Mouse (Mus musculus) megakaryocyte progenitor cell, adult 5-6 weeks (primary cell): ENCODE data around the gene Krt13. TPM values are rescaled to one million over a fixed set of nuclear protein-coding genes. Genes with fewer than 3 reads are reported as not detected.

Experiments used
- ATAC-seq: replicated peaks from 2 replicates; pipeline ENCODE4 v1.8.0; 2016; ENCODE audit warnings: mild to moderate bottlenecking, moderate TSS enrichment, inconsistent platforms; ENCODE audit not compliant: poor library complexity
- total RNA-seq, 2 experiments: library from RNA; stranded (forward) in 1 of 2; stranded (reverse) in 1 of 2; fragments of 157-497, 149-512 nt in 1 of 2; fragments of 200-1000 nt in 1 of 2; gene quantifications; 2 replicates each; pipeline versions ENCODE4 v1.2.3 to v1.2.4; 2015 to 2017

Gene Krt13
- total RNA-seq, 2 experiments from 2014 or later, result not detected

DNA sequence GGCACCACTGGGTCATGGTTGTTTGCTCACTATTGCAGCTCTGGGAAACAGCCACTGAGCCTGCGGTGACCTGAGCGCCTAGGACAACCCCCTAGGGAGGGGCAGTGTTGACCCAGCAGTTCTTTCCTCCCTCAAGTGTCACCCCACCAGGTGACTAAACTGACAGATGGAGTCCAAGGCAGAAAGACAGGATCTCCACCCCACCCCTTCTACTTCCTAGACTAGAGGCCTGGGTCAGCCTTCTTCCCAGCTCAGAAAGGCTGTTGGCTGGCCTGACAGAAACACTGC is 7.7 kb downstream of the Krt13 start:
- no peak for ATAC-seq

DNA sequence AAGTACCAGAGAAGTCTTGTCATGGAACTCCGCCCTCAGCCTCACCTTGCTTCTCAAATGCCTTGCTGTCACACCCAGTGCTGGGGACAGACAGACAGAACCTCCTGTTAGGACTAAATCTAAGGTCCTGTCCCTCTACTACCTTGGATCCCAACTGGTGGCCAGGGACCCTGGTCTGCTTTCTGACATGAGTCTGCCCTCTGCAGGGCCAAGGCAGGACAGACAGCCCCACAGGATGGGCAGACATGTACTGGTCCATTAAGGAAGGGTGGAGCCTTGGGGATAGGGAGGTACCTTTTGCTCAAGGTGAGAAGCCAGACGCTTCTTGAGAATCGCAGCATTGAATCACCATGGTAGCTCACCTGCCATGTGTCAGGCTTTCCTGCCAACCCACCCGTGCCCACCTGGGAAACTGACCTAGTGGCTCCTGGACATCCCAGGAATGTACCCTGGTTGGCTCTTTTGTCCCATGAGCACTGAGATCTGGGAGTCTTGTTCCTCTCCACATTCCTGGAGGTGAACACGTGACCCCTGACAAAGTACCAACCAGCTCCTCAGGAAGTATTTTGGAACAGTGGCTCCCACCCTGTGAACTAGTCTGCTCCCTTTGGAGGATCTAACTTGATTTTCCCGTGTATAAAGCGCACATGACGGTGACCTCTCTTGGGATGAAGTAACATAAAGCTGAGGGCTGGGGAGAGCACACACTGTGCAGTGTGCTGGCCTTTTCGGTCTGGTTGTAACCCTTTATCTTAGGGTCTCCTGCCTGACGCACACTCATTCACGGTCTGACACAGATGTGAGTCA is 8.2 kb downstream of the Krt13 start:
- ATAC-seq, result no peak

DNA sequence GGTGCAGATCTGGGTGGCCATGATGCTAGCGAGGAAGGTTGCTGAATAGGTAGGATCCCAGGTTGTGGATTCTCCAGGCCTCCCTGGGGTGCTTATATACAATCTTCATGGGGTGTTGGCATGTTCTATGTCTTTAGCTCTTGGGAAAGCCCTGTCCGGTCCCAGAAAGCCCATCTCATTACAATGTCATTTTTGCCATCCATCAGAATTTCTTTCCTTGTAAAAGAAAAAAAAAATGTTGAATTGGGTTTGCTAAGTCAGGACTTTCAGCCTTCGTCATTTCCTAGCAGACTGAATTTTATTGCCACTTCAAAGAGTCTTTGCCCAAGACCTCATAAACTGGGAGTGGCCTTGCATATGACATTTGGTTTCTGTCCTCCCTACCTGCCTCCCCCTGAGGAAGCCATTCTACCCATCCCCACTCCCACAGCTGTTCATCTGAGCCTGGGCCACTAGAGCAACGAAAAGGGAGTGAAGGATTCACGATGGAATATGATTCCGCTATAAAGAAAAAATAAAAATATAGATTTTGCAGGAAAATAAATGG is 15.7 kb downstream of the Krt13 start, which contains the start of gene Krt36:
Gene Krt36, minus strand, starts transcription at position 51 of the 547 bp plus-strand sequence.
- no peak for ATAC-seq

DNA sequence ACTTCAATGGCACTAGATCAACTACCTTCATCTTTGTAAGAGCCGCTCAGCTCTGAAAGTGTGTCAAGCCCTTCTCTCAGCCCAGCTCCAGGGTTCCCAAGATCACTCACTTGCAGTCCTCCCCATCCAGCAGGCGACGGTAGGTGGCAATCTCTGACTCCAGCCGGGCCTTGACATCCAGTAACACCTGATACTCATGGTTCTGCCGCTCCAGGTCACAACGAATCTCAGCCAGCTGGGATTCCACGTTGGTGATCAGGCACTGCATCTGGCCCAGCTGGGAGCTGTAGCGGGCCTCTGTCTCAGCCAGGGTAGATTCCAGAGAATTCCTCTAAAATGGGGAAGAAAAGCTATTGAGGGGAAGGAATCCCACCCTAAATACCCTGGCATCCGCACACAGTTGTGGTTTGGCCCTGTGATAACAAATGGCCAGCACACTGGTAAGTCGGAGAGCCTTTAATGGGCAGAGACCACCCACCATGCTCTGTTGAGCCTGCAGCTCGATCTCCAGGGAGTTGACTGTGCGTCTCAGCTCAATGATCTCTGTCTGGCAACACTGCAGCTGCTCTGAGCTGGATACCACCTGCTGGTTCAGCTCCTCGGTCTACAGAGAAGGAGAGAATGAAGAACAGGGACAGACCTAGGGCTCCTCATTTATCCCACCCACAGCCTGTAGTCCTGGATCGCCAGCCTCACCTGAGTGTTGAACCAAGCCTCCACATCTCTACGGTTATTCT is 18.5 kb downstream of the Krt13 start:
- ATAC-seq, result no peak

DNA sequence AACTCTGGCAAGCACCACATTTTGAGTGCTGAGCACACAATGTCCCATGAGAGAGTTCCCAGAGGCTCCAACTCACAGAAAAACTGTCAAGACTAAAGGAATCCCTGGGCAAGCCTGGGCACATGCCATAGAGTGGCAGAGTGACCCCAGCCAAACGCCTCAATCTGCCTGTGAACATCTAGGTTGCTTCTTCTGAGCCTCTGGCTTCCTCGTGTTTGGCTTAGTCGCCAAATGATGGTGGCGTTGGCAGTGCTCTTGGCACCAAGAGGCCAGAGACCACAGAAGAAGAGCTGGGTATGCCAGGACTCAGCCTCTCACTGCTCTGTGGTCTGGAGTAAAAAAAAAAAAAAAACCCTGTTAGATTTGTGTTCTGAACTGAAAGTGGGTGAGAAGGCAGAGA is 21.0 kb downstream of the Krt13 start:
- no peak for ATAC-seq

DNA sequence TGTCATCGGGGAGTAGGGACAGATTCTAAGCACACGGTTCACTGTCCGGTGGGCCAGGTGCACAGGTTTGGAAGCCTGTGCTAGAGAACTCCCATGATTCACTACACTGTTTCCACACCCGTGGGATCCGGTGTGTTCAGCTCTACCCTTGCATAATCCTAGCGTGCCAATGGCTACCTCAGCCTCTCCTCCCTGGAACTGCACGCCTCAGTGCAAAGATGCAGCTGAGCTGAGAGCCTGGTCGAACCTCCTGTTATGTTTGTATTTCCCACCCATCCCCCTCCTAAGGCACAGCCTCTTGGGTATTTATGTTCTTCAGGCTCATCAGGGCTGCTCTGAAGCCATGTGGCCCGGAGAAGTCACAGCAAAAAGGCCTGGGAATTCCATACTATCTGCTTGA is 23.5 kb downstream of the Krt13 start:
- no peak for ATAC-seq

DNA sequence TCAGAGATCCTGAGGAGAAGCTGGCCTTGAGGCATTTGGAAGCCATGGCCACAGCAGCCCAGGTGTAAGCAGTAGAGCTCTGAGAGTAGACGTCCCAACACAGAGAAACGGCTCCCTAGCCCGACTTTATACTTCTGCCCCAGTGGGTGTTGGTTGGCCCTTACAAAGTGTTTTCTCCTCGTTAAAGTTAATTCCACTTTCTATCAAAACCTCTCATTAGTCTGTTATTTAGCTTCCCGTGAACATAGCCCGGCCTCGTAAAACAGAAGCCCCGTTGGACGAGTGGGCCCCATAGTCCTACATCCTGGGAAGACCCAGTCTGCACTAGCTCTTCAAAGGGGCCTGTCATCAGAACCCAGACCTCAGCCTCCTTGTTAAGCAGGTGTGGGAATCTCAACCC is 25.2 kb downstream of the Krt13 start, which contains the start of gene Krt35:
Gene Krt35, minus strand, starts transcription at position 101 of the 400 bp plus-strand sequence.
- ATAC-seq, result no peak

DNA sequence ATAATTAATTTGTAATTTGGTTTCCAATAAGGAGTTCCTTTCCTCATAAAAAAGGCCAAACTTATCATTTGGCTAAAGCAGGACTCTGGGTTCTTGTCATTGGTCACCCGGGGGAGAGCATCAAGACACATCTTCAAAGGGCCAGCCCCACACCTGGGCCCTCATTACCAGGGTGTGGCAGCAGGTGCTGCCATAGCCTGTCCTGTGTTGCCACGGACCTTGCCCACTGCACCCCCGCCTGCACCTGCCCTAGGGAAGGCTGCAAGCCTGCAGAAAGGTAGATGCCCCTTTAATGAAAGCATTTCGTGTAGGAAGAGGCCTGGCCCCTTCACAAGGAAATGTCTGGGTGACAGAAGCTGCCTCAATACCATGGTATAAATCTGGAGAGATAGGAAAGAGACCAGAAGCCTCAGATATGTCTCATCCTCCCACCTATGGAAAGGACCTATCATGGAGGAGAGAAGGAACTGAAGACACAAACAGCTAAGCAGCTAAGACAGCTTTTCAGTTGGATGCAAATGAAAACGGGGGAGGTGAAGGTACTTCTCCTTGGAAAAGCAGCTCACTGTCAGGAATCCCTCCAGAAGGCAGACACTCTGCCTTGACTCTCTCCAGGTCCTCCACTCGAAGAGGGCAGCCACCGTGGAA is 32.9 kb downstream of the Krt13 start:
- no peak for ATAC-seq

DNA sequence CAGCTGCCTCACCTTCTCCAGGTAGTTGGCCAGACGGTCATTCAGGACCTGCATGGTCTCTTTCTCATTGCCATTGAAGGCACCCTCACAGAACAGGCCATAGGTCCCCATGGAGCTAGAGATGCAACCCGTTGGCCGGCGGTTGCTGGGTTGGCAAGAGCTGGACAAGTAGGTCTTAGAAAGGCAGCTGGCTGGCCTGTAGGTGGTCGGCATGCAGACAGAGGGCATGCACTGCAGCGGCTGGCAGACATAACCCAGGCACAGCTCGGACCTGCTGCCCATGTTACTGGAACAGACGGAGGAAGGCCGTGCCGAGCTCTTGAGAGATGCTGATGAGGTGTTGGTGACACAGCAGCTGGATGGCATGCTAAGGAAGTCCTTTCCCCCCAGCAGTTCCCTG is 33.5 kb downstream of the Krt13 start, which contains the start of gene Krt32:
Gene Krt32, minus strand, starts transcription at position 366 of the 400 bp plus-strand sequence.
- no peak for ATAC-seq

DNA sequence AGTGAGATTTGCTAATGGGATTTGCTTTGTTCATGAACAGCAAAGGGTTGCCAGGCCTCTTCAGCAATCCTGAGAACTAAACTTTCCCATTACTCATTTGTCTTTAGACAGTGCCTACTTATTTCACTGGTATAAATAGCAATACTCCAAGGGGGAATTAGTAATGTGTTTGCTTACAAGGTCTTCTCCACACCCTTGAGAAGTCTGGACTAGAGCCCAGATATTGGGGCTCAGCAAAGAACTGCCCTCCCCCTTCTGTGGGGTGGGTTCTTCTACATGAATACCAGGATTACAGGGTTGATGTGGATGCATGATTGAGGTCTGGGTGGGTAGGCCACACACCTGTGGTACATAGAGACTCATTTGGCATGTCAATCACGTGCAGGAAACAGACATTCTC is 47.5 kb downstream of the Krt13 start:
- no peak for ATAC-seq

Other genes with a start within 250 kb of the Krt13 start
- not detected in 2 replicates for gene Krtap9-1, start 248.2 kb downstream of the Krt13 start, total RNA-seq (2015)
- not detected in 2 replicates for gene Krtap9-1, start 248.2 kb downstream of the Krt13 start, total RNA-seq (2017)
- not detected in 2 replicates for gene Gm11567, start 242.4 kb downstream of the Krt13 start, total RNA-seq (2015)
- not detected in 2 replicates for gene Gm11567, start 242.4 kb downstream of the Krt13 start, total RNA-seq (2017)
- gene Krtap31-1, start 213.6 kb downstream of the Krt13 start, total RNA-seq (2015), result not detected in 2 replicates
- gene Krtap31-1, start 213.6 kb downstream of the Krt13 start, total RNA-seq (2017), result not detected in 2 replicates
- gene Gm11565, start 206.8 kb downstream of the Krt13 start, total RNA-seq (2015), result not detected in 2 replicates
- not detected in 2 replicates for gene Gm11565, start 206.8 kb downstream of the Krt13 start, total RNA-seq (2017)
- gene Krtap31-2, start 185.3 kb downstream of the Krt13 start, total RNA-seq (2015), result not detected in 2 replicates
- gene Krtap31-2, start 185.3 kb downstream of the Krt13 start, total RNA-seq (2017), result not detected in 2 replicates
- gene Krtap9-5, start 173.1 kb downstream of the Krt13 start, total RNA-seq (2015), result not detected in 2 replicates
- not detected in 2 replicates for gene Krtap9-5, start 173.1 kb downstream of the Krt13 start, total RNA-seq (2017)
- gene Krtap29-1, start 142.5 kb downstream of the Krt13 start, total RNA-seq (2015), result not detected in 2 replicates
- gene Krtap29-1, start 142.5 kb downstream of the Krt13 start, total RNA-seq (2017), result not detected in 2 replicates
- gene Krtap16-1, start 135.0 kb downstream of the Krt13 start, total RNA-seq (2015), result not detected in 2 replicates
- gene Krtap16-1, start 135.0 kb downstream of the Krt13 start, total RNA-seq (2017), result not detected in 2 replicates
- gene Krtap17-1, start 127.6 kb downstream of the Krt13 start, total RNA-seq (2015), result not detected in 2 replicates
- gene Krtap17-1, start 127.6 kb downstream of the Krt13 start, total RNA-seq (2017), result not detected in 2 replicates
- gene Krt33a, start 105.4 kb downstream of the Krt13 start, total RNA-seq (2015), result not detected in 2 replicates
- not detected in 2 replicates for gene Krt33a, start 105.4 kb downstream of the Krt13 start, total RNA-seq (2017)
- gene Krt33b, start 91.7 kb downstream of the Krt13 start, total RNA-seq (2015), result not detected in 2 replicates
- not detected in 2 replicates for gene Krt33b, start 91.7 kb downstream of the Krt13 start, total RNA-seq (2017)
- gene Krt34, start 80.0 kb downstream of the Krt13 start, total RNA-seq (2015), result not detected in 2 replicates
- not detected in 2 replicates for gene Krt34, start 80.0 kb downstream of the Krt13 start, total RNA-seq (2017)
- gene Krt31, start 71.0 kb downstream of the Krt13 start, total RNA-seq (2015), result not detected in 2 replicates
- not detected in 2 replicates for gene Krt31, start 71.0 kb downstream of the Krt13 start, total RNA-seq (2017)
- gene Krt32, start 33.3 kb downstream of the Krt13 start, total RNA-seq (2015), result not detected in 2 replicates
- gene Krt32, start 33.3 kb downstream of the Krt13 start, total RNA-seq (2017), result not detected in 2 replicates
- gene Krt35, start 25.3 kb downstream of the Krt13 start, total RNA-seq (2015), result not detected in 2 replicates
- not detected in 2 replicates for gene Krt35, start 25.3 kb downstream of the Krt13 start, total RNA-seq (2017)
- not detected in 2 replicates for gene Krt36, start 15.9 kb downstream of the Krt13 start, total RNA-seq (2015)
- not detected in 2 replicates for gene Krt36, start 15.9 kb downstream of the Krt13 start, total RNA-seq (2017)
- gene Krt15, start 14.4 kb upstream of the Krt13 start, total RNA-seq (2015), result not detected in 2 replicates
- not detected in 2 replicates for gene Krt15, start 14.4 kb upstream of the Krt13 start, total RNA-seq (2017)
- gene Krt19, start 27.1 kb upstream of the Krt13 start, total RNA-seq (2015), result not detected in 2 replicates
- not detected in 2 replicates for gene Krt19, start 27.1 kb upstream of the Krt13 start, total RNA-seq (2017)
- not detected in 2 replicates for gene Krt9, start 71.7 kb upstream of the Krt13 start, total RNA-seq (2015)
- gene Krt9, start 71.7 kb upstream of the Krt13 start, total RNA-seq (2017), result not detected in 2 replicates
- gene Krt14, start 86.0 kb upstream of the Krt13 start, total RNA-seq (2015), result not detected in 2 replicates
- gene Krt14, start 86.0 kb upstream of the Krt13 start, total RNA-seq (2017), result not detected in 2 replicates
- gene Krt16, start 127.3 kb upstream of the Krt13 start, total RNA-seq (2015), result not detected in 2 replicates
- not detected in 2 replicates for gene Krt16, start 127.3 kb upstream of the Krt13 start, total RNA-seq (2017)
- gene Krt17, start 139.5 kb upstream of the Krt13 start, total RNA-seq (2015), result not detected in 2 replicates
- gene Krt17, start 139.5 kb upstream of the Krt13 start, total RNA-seq (2017), result not detected in 2 replicates
- not detected in 2 replicates for gene Krt42, start 148.3 kb upstream of the Krt13 start, total RNA-seq (2015)
- gene Krt42, start 148.3 kb upstream of the Krt13 start, total RNA-seq (2017), result not detected in 2 replicates
- gene Eif1, start 198.3 kb upstream of the Krt13 start, total RNA-seq (2015), result 1,262 and 1,322 TPM in 2 replicates
- 95.6 and 142 TPM in 2 replicates for gene Eif1, start 198.3 kb upstream of the Krt13 start, total RNA-seq (2017)
- not detected in 2 replicates for gene Gast, start 212.8 kb upstream of the Krt13 start, total RNA-seq (2015)
- not detected in 2 replicates for gene Gast, start 212.8 kb upstream of the Krt13 start, total RNA-seq (2017)
- gene Hap1, start 234.6 kb upstream of the Krt13 start, total RNA-seq (2015), result not detected in 2 replicates
- gene Hap1, start 234.6 kb upstream of the Krt13 start, total RNA-seq (2017), result not detected in 2 replicates